Mouse (Mus musculus) embryo, embryonic 9.5 days (tissue): ENCODE measurements at regions not wholly inside any gene's neighbourhood (a gene's known extent, or its start where the extent isn't known, plus 50 kb on each side); places are given as distances from the start of the nearest gene placed in this dataset.

Source experiments
- DNase-seq: peaks from one replicate; pipeline ENCODE4 v3.0.0-alpha.2; 2017; ENCODE audit errors: extremely low spot score

DNA sequence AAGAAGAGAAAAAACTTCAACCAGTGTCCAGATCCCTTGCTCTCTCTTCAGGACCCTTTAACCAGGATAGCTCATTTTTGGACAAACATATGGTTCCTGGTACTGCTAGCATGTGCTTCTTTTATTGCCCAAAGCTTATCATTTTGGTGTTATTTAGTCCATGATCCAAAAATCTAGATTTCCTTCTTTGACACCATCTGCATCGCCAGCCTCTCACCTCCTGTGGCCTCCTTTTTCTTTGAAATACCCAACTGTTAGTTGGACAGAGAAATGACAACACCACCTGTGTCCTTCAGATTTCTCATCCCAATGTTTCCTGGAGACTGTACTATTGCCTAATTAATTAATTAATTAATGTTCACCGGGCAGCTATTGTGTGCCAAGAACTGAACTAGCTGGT is 188.0 kb upstream of the Plppr1 start:
- no peak for DNase-seq

DNA sequence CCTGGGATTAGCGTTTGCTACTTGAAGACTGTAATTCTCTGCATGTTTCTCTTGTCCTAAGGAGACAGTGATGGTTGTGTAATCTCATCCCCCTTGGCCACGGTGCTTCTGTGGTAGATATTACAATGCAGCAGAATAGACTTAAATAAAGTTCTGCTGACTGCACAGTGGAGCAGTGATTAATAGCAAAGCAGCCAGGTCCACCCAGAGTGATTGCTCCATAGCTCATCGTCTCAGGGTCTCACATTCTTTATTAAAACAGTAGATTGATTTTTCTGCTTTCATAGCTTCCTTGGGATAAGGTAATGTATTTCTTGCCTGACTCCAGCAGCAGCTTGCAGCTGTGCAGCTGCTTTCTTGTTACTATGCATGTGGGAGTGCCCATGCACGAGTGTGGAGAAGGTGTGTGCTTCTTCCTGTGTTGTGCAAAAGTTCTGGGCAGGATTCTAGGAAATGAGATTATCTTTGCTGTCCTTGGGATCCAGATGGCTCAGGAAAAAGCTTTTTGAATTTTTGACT is 169.9 kb upstream of the Plppr1 start:
- no peak for DNase-seq

DNA sequence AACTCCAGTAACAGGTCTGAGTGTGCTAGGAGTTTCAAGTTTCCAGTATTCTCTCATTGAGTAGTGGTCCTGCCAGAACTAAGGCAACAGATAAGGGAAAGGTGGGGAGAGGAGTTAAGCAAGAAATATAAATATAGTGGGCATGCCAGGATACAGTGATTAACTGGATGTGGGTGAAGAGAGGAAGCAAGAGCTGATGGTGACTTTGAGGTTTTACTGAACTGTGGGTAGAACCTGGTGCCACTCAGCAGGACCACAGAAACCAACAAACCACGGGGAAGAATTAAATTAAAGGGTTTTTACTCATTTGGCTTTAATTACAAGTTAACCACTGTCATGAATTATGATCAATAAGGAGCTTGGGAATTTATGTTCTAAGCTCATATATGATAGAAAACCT is 154.5 kb upstream of the Plppr1 start:
- DNase-seq, result no peak

DNA sequence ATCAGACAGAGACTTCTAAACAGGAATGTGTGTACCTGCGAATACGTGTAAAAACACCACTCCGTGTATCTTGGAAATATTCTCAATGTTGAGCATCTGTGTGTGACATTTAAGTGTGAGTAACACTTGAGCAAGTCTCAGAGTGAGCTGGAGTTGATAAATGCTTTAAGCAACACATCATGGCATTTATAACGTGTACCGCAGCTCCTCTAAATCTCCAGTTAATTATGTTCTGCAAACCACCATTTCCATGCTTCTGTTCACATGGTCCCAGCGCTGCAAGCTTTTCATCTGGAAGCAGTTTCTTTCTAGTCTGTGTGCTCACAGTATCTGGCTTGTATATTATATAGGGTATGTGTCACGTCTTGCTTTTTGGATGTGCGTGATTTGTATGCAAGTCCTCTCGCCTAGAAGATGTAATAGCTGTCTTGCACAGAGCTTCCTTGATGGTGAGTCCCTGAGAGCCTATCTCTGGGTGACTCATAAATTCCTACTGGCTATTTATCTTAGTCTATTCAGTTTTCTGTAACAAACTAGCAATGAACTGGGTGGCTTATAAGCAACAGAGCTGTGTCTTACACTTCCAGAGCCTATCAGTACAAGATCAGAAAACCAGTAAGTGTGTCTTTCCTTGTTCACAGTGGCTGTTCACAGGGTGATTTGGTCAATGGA is 153.7 kb upstream of the Plppr1 start:
- no peak for DNase-seq

DNA sequence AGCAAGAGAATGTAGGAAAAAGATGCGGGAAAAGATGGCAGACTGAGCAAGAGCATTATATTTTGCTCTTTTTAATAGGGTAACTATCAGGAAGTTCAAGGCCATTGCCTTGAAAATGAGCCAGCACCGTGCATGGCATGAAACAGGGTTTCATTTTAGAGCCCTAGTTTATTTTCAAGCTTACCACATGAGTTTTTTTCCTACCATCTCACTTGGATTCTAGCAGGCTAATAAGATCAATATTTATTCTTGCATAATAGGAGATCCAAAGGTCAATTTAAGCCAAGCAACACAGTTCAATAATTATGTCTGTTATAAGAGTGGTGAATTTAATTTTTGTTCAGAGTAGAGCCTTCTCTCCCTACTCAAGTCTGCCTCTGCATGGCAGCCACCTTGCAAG is 149.9 kb upstream of the Plppr1 start:
- no peak for DNase-seq

DNA sequence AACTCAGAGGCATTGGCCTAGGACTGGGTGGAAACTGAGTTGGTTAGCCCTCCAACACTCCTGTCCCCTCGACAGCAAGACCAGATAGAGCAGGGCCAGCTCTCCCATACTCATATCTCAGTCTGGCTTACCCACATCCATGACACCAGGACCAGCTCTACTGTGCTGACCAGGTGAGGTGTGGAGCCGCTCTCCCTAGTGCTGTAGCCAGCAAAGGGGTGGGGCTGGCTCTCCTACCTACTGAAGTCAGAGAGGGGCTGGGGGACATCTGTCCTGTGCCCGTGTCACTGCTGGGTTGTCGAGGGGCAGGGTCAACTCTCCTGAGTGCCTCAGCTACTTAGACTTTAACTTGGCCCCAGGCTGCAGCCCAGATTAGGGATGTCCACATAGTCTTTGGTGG is 145.8 kb upstream of the Plppr1 start:
- no peak for DNase-seq

DNA sequence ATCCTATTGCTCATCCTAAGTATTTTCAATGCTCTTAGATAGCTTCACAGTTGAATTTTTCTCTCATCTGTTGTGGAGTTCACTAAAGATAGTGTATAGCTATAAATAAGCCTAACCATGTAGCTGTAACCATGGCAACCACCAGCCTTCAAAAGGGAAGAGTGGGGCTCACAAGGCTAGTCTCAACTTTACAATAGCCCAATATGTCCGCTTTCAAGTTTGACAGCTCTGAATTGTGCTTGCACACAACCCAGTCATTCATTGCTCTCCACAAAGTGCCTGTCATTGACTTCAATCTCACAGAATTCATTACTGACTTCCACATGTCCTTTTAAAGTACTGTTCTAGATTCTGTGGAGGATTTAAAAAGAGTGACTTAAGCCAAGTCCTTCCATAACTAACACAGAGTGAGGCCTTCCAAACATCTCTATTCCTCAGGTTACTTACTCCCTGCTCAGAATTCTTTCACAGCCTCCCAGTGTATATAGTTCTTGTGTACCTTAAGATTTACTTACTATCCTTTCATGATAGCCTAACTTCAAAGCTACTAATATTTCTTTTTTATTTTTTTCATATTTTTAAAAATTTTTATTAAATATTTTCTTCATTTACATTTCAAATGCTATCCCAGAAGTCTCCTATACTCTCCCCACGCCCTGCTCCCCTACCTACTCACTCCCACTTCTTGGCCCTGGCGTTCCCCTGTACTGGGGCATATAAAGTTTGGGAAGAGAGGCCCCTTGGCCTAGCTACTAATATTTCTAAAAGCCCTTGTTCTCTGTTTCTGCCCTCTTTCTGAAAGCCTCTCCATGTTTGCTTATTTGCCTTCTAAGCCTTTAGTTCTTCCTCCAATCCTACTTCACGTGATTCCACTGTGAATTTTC is 134.3 kb upstream of the Plppr1 start:
- peak; percentile 43 for DNase-seq

DNA sequence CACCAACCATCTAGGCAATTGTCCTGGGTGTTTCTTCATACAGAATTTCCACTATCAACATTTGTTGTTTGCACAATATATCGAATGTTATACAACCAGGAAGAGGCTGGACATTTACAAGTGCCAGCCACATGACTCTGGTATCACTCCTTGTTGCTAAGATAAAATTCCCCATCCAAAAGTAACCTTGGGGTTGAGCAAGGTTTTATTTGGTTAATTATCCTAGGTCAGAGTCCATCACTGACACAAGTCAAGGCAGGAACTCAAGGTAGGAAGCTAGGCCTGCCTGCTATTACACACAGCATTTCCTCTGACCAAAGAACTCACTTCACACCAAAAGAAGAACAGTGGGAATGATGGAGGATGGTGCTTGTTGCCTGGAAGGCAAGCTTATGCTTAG is 120.7 kb upstream of the Plppr1 start:
- DNase-seq, result no peak

DNA sequence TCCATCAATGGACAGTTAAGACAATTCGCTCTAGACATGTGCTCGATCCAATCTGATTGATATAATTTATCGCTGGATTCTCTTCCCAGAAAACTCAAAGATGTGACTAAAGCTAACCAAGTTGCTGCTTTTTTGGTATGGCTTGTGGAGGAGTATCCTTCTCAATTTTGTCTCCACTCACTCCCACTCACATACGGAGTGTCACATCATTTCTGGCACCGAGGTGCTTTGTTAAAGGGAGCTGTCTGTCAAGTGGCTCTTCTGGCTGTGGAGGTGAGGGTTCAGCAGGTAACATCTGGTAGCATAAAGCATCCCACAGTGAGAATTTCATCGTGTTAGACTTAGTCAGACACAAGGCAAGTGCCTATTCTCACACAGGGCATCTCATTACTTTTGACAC is 120.2 kb upstream of the Plppr1 start:
- no peak for DNase-seq

DNA sequence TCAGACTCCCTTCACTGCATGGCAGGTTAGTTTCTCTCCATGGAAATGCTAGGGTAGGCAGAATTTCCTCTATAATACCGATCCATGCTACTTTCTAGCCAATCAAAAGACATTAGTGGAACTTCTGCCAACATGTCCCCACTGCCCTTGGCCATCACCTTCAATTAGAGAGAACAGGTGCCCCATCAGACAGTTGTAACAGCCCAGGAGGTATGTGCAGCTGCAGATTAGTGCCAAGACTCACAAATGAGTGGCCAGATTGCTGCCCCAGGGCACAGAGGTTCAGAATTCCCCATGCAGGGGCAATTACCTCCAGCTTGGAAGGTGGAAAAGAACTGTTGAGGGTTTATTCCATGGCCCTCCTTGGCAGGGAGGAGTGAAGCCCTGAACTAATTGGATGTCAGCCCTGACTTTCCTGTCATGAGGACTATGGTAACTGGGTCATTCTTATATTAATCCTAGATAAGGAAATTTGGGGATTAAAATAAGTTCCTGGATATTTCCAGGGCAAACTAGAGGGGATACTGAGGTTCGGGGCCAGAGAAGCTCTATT is 113.7 kb upstream of the Plppr1 start:
- DNase-seq, result no peak

DNA sequence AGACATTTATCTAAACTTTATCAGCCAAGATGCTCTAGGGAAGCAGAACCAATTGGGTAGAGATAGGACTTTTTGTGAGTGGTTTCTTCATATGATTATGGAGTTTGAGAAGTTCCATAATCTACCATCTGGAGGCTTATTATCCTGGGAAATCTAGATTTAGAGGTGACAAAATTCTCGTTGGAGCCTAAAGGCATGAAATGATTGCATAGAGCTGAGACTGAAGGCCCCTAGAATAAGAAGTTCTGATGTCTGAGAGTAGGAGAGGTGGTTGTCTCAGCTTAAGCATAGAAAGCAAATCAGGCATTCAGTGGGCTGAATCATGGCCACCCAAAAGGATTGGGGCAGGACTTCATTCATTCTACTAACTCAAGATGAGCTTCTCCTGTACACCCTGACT is 106.1 kb upstream of the Plppr1 start:
- DNase-seq, result no peak

DNA sequence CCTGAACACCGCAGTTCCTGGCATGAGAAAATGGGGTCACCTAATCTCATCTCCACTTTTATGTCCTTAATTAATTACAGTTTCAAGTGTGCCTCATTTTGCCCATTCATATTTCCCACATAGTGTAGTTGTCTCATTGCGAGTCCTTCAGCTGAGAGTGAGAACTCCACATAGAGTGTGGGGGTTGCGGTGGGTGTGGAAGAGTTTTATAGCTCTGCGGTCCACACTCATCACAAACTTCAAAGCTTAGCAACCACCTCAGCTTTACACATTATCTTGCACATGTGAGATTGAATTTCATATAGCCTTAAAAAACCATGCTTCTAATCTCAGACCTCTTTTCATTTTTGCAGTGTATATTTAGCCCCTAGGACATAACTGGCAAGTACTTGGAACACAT is 83.3 kb upstream of the Plppr1 start:
- DNase-seq, result no peak

DNA sequence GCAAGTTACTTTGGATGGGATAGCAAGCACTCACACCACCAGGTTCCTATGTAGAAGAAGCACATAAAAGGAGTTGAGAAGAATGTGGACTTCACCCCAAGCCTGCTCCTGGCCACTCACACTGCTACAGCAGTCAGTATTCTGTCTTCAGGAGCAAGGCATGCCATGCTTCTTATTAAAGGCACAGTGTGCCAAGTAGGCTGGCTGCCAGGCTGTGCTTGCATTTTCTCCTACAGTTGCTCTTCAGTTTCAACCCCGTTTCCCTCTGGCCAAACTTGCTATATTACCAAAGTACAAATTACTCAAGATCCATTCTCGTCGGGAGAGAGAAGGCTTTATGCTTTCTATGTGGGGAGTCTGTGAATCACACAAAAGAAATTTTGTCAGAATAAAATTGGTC is 67.1 kb upstream of the Plppr1 start:
- no peak for DNase-seq
